Mouse (Mus musculus) macrophage (primary cell): Measurements from ENCODE around the gene Zfp459. TPM values are rescaled to one million over a fixed set of nuclear protein-coding genes. Genes with fewer than 3 reads are reported as not detected.
"Not testable (repeated sequence)": the region's sequence is repeated elsewhere in the genome, so short reads cannot be mapped to it uniquely, and the experiment has no call there.

ENCODE experiments used
- H3K27ac ChIP-seq: fragments of 350-480 bp; formaldehyde crosslinking; 2 replicates; pipeline ENCODE4 v1.9.0; 2021
- H3K36me3 ChIP-seq: fragments of 350-480 bp; formaldehyde crosslinking; 2 replicates; pipeline ENCODE4 v1.9.0; 2021; ENCODE audit errors: inconsistent target
- H3K4me3 ChIP-seq: fragments of 350-480 bp; formaldehyde crosslinking; 2 replicates; pipeline ENCODE4 v1.9.0; 2021; ENCODE audit errors: inconsistent target
- H3K79me2 ChIP-seq: fragments of 350-480 bp; formaldehyde crosslinking; 2 replicates; pipeline ENCODE4 v1.9.0; 2021; ENCODE audit errors: inconsistent target
- WGBS: methylation state at CpG from one replicate; pipeline ENCODE4 v1.1.7; 2026; ENCODE audit warnings: inconsistent platforms; ENCODE audit not compliant: missing documents; 5-methylcytosine and 5-hydroxymethylcytosine counted together
- polyA plus RNA-seq: library from polyadenylated mRNA; stranded (reverse); fragments of 250-400 nt; gene quantifications from 3 replicates; pipeline ENCODE4 v1.2.4, GENCODE M21; 2018; ENCODE audit warnings: inconsistent platforms

Zfp459 gene
- polyA plus RNA-seq, 1 experiment from 2014 or later: 0.37 TPM

- H3K27ac ChIP-seq, H3K4me3 ChIP-seq, H3K36me3 ChIP-seq: not testable (repeated sequence)
- peaks cover 11% of the 10 kb centered on the region; the same call in 1 of the 2 replicates for H3K79me2 ChIP-seq
- WGBS: 51% methylated on average over 3 of the region's 3 CpGs
These were observed 45.0 kb downstream of the Zfp459 start for GRCm38 (mm10) chr13:67376255-67376654.

- not testable (repeated sequence) for H3K36me3 ChIP-seq
- peaks cover 11% of the 10 kb centered on the region; the same call in 1 of the 2 replicates for H3K79me2 ChIP-seq
- peak within 1 kb of the TSS; percentile 58 for H3K27ac ChIP-seq
- 3% methylated on average over 13 of the region's 15 CpGs for WGBS
- peak within 1 kb of the TSS; percentile 64 for H3K4me3 ChIP-seq
These were observed 45.9 kb downstream of the Zfp459 start, which contains the start of the genes Gm28041 and Zfp456 for GRCm38 (mm10) chr13:67375050-67375911. TSS of gene Gm28041 (minus strand) at chr13:67375733. TSS of gene Zfp456 (minus strand) at chr13:67375810.

- peak within 1 kb of the TSS; percentile 95 for H3K4me3 ChIP-seq
- peak within 1 kb of the TSS; percentile 91 for H3K27ac ChIP-seq
- 1% methylated on average over 15 of the region's 15 CpGs for WGBS
- no peaks in the 10 kb centered on the region for H3K36me3 ChIP-seq
- H3K79me2 ChIP-seq: peaks cover 45% of the 10 kb centered on the region
These were observed 61.0 kb downstream of the Zfp459 start, which contains the start of the genes Gm28044 and Zfp953 for GRCm38 (mm10) chr13:67360131-67360744. TSS of gene Gm28044 (minus strand) at chr13:67360536. TSS of gene Zfp953 (minus strand) at chr13:67360605.

Other genes with a start within 250 kb of the Zfp459 start
- gene Rsl1, start 248.2 kb downstream of the Zfp459 start, polyA plus RNA-seq: 6.0 to 10.7 TPM (median 8.7 TPM) in 3 replicates
- gene Zfp455, start 226.9 kb downstream of the Zfp459 start, polyA plus RNA-seq: 4.4 to 6.6 TPM (median 5.4 TPM) in 3 replicates
- gene Zfp458, start 143.0 kb downstream of the Zfp459 start, polyA plus RNA-seq: 1.3 to 2.5 TPM (median 1.3 TPM) in 3 replicates
- not detected in 3 replicates for gene Zfp457, start 114.9 kb downstream of the Zfp459 start, polyA plus RNA-seq
- 2.8 to 5.1 TPM (median 3.8 TPM) in 3 replicates for gene Zfp595, start 88.8 kb downstream of the Zfp459 start, polyA plus RNA-seq
- gene Gm28044, start 60.9 kb downstream of the Zfp459 start, polyA plus RNA-seq: not detected in 3 replicates
- 2.7 to 4.7 TPM (median 4.4 TPM) in 3 replicates for gene Zfp953, start 60.8 kb downstream of the Zfp459 start, polyA plus RNA-seq
- 0.44 to 0.63 TPM in 2 of 3 replicates, not detected in the other for gene Gm28041, start 45.7 kb downstream of the Zfp459 start, polyA plus RNA-seq
- 2.0 to 3.9 TPM (median 3.4 TPM) in 3 replicates for gene Zfp456, start 45.6 kb downstream of the Zfp459 start, polyA plus RNA-seq
- gene Zfp429, start 21.6 kb downstream of the Zfp459 start, polyA plus RNA-seq: 6.7 to 16.2 TPM (median 12.5 TPM) in 3 replicates
- gene Zfp874a, start 30.2 kb upstream of the Zfp459 start, polyA plus RNA-seq: 6.3 to 10.0 TPM (median 9.7 TPM) in 3 replicates
- gene Zfp874b, start 62.8 kb upstream of the Zfp459 start, polyA plus RNA-seq: 4.9 to 9.3 TPM (median 7.7 TPM) in 3 replicates
- 4.4 to 10.5 TPM (median 6.7 TPM) in 3 replicates for gene Zfp58, start 79.1 kb upstream of the Zfp459 start, polyA plus RNA-seq
- not detected in 3 replicates for gene Gm26965, start 104.7 kb upstream of the Zfp459 start, polyA plus RNA-seq
- 19.6 to 25.6 TPM (median 21.4 TPM) in 3 replicates for gene Zfp87, start 104.8 kb upstream of the Zfp459 start, polyA plus RNA-seq
- gene Zfp748, start 132.4 kb upstream of the Zfp459 start, polyA plus RNA-seq: 5.2 to 6.7 TPM (median 6.2 TPM) in 3 replicates
- gene Zfp729b, start 188.3 kb upstream of the Zfp459 start, polyA plus RNA-seq: 9.1 to 16.7 TPM (median 9.3 TPM) in 3 replicates
- not detected in 3 replicates for gene Gm49345, start 216.4 kb upstream of the Zfp459 start, polyA plus RNA-seq
- 5.2 to 8.7 TPM (median 6.5 TPM) in 3 replicates for gene Zfp729a, start 216.4 kb upstream of the Zfp459 start, polyA plus RNA-seq